In genomic region chr13:32801693-32802221, GRCm38 (mm10) we compare ENCODE assay signal across 8 mouse cellular contexts. TPM values are rescaled to one million over a fixed set of nuclear protein-coding genes. Genes with fewer than 3 reads are reported as not detected.
A peak's percentile ranks its signal among the peaks of the same experiment; 100 is the strongest.
DNase-seq lines count a peak whose midpoint lies in the region; ATAC-seq and TF ChIP-seq lines count a peak whose summit lies in the region.

Gene Wrnip1 (plus strand): TSS chr13:32802038.

- H3K9me3 ChIP-seq in E14TG2a.4 (ENCODE audit: low read length), result no peaks in the 10 kb centered on the region
- no peaks in the 10 kb centered on the region for H3K9me3 ChIP-seq in forebrain, embryonic 12.5 days
- no peaks in the 10 kb centered on the region for H3K9me3 ChIP-seq in heart, postnatal 0 days (replicated peaks; ENCODE audit: control insufficient read depth, low read length)
- H3K9me3 ChIP-seq in liver, embryonic 16.5 days (replicated peaks; ENCODE audit: control insufficient read depth, low read length), result no peaks in the 10 kb centered on the region
- H3K9me3 ChIP-seq in neural tube, embryonic 13.5 days, result no peaks in the 10 kb centered on the region

- ATAC-seq in forebrain, embryonic 12.5 days (ENCODE audit: low FRiP score), result peak; percentile 98
- ATAC-seq in heart, postnatal 0 days (ENCODE audit: insufficient read depth, low read depth), result peak; percentile 95
- ATAC-seq in liver, embryonic 16.5 days (ENCODE audit: low read depth), result peak; percentile 95
- peak; percentile 99 for ATAC-seq in neural tube, embryonic 13.5 days (ENCODE audit: low read depth)

- 0% methylated on average over 48 of the region's 51 CpGs for WGBS in forebrain, embryonic 12.5 days
- WGBS in heart, postnatal 0 days, result under 1% methylated on average over 50 of the region's 51 CpGs
- under 1% methylated on average over 51 of the region's 51 CpGs for WGBS in liver, embryonic 16.5 days (ENCODE audit: insufficient replicate concordance)
- WGBS in neural tube, embryonic 13.5 days, result under 1% methylated on average over 49 of the region's 51 CpGs

- TF ChIP-seq CTCF in E14TG2a.4 (conservative IDR thresholded peaks at IDR 0.05; ENCODE audit: low read length), result no peak
- TF ChIP-seq CTCF in heart, postnatal 0 days (IDR thresholded peaks at IDR 0.05; ENCODE audit: low read depth), result peak; percentile 31
- TF ChIP-seq CTCF in testis, adult 2 months (IDR thresholded peaks at IDR 0.05; ENCODE audit: control insufficient read depth, insufficient read depth, insufficient replicate concordance, low read depth, low read length), result no peak; the same call in 1 of the 2 replicates

- H3K4me2 ChIP-seq in forebrain, embryonic 12.5 days, result peak within 1 kb of the TSS; percentile 80
- peak within 1 kb of the TSS; percentile 79 for H3K4me2 ChIP-seq in heart, postnatal 0 days (ENCODE audit: low read depth, low read length)
- peak within 1 kb of the TSS; percentile 98 for H3K4me2 ChIP-seq in liver, embryonic 16.5 days (ENCODE audit: low read depth, low read length)
- peak within 1 kb of the TSS; percentile 70 for H3K4me2 ChIP-seq in neural tube, embryonic 13.5 days

- H3K9ac ChIP-seq in forebrain, embryonic 12.5 days, result peak within 1 kb of the TSS; percentile 82
- H3K9ac ChIP-seq in heart, postnatal 0 days (replicated peaks; ENCODE audit: low read depth, low read length), result peak within 1 kb of the TSS; percentile 88
- H3K9ac ChIP-seq in liver, embryonic 16.5 days (ENCODE audit: low read depth, low read length), result peak within 1 kb of the TSS; percentile 85
- peak within 1 kb of the TSS; percentile 90 for H3K9ac ChIP-seq in neural tube, embryonic 13.5 days

- peak; percentile 88 for TF ChIP-seq POLR2A in testis, adult 2 months (IDR thresholded peaks at IDR 0.05; ENCODE audit: control insufficient read depth, low read depth, low read length)

- H3K27ac ChIP-seq in forebrain, embryonic 12.5 days, result peak within 1 kb of the TSS; percentile 76
- H3K27ac ChIP-seq in heart, postnatal 0 days (ENCODE audit: low read depth), result peak within 1 kb of the TSS; percentile 88
- peak within 1 kb of the TSS; percentile 45 for H3K27ac ChIP-seq in liver, embryonic 16.5 days (ENCODE audit: low read length)
- H3K27ac ChIP-seq in neural tube, embryonic 13.5 days (replicated peaks), result peak within 1 kb of the TSS; percentile 94
- peak within 1 kb of the TSS; percentile 89 for H3K27ac ChIP-seq in testis, adult 2 months (ENCODE audit: control insufficient read depth, insufficient read depth, low read depth, low read length)

- peaks cover 33% of the 10 kb centered on the region for H3K36me3 ChIP-seq in E14TG2a.4 (ENCODE audit: insufficient read depth, low read length)
- peaks cover 7% of the 10 kb centered on the region for H3K36me3 ChIP-seq in forebrain, embryonic 12.5 days (replicated peaks)
- H3K36me3 ChIP-seq in heart, postnatal 0 days (replicated peaks; ENCODE audit: control insufficient read depth, insufficient read depth, low read length), result peaks cover 11% of the 10 kb centered on the region
- H3K36me3 ChIP-seq in liver, embryonic 16.5 days (ENCODE audit: control insufficient read depth, insufficient read depth), result peaks cover 3% of the 10 kb centered on the region
- H3K36me3 ChIP-seq in neural tube, embryonic 13.5 days, result peaks cover 8% of the 10 kb centered on the region
- H3K36me3 ChIP-seq in testis, adult 2 months (ENCODE audit: control insufficient read depth, insufficient read depth, low read length), result no peaks in the 10 kb centered on the region

- DNase-seq in c-Kit-positive CD71-positive TER-119-positive erythroid progenitor cells, embryonic 14.5 days (ENCODE audit: low spot score), result peak; percentile 95
- DNase-seq in heart, postnatal 0 days (ENCODE audit: low spot score), result peak; percentile 99
- peak; percentile 96 to 98 for DNase-seq in kidney, postnatal 4 days

- H3K4me1 ChIP-seq in E14TG2a.4 (replicated peaks; ENCODE audit: low read depth, low read length), result peaks cover 29% of the 10 kb centered on the region
- H3K4me1 ChIP-seq in forebrain, embryonic 12.5 days, result peaks cover 23% of the 10 kb centered on the region
- peaks cover 28% of the 10 kb centered on the region for H3K4me1 ChIP-seq in heart, postnatal 0 days (ENCODE audit: control insufficient read depth, insufficient read depth)
- peaks cover 18% of the 10 kb centered on the region for H3K4me1 ChIP-seq in liver, embryonic 16.5 days (ENCODE audit: control insufficient read depth, low read depth, low read length)
- H3K4me1 ChIP-seq in neural tube, embryonic 13.5 days (replicated peaks), result peaks cover 31% of the 10 kb centered on the region
- peaks cover 8% of the 10 kb centered on the region for H3K4me1 ChIP-seq in testis, adult 2 months (ENCODE audit: control insufficient read depth, insufficient read depth, low read length)

- H3K27me3 ChIP-seq in E14TG2a.4 (ENCODE audit: insufficient read depth, low read length), result peaks cover 14% of the 10 kb centered on the region
- H3K27me3 ChIP-seq in forebrain, embryonic 12.5 days, result no peaks in the 10 kb centered on the region
- H3K27me3 ChIP-seq in heart, postnatal 0 days (ENCODE audit: control insufficient read depth, insufficient read depth, low read length), result no peaks in the 10 kb centered on the region
- no peaks in the 10 kb centered on the region for H3K27me3 ChIP-seq in liver, embryonic 16.5 days (ENCODE audit: control insufficient read depth, insufficient read depth, low read depth, low read length)
- H3K27me3 ChIP-seq in neural tube, embryonic 13.5 days, result no peaks in the 10 kb centered on the region
- no peaks in the 10 kb centered on the region for H3K27me3 ChIP-seq in testis, adult 2 months (ENCODE audit: control insufficient read depth, insufficient read depth, low read length)

- TF ChIP-seq EP300 in heart, postnatal 0 days (IDR thresholded peaks at IDR 0.05; ENCODE audit: low read depth), result no peak

- H3K4me3 ChIP-seq in E14TG2a.4 (replicated peaks; ENCODE audit: low read length), result peak within 1 kb of the TSS; percentile 90
- H3K4me3 ChIP-seq in forebrain, embryonic 12.5 days (replicated peaks), result peak within 1 kb of the TSS; percentile 81
- peak within 1 kb of the TSS; percentile 87 for H3K4me3 ChIP-seq in heart, postnatal 0 days (ENCODE audit: low read depth, low read length)
- H3K4me3 ChIP-seq in liver, embryonic 16.5 days (ENCODE audit: low read depth, low read length), result peak within 1 kb of the TSS; percentile 88
- peak within 1 kb of the TSS; percentile 89 for H3K4me3 ChIP-seq in neural tube, embryonic 13.5 days
- H3K4me3 ChIP-seq in testis, adult 2 months (ENCODE audit: control insufficient read depth, low read depth, low read length), result peak within 1 kb of the TSS; percentile 84

RNA-seq across cellular contexts. Expression of gene Wrnip1, which starts in this region (rescaled TPM):
- 29.1 and 30.4 TPM in 2 replicates for polyA plus RNA-seq in forebrain, embryonic 12.5 days (2016; fragmentation: Nextera tagmentation; extraction: Ambion mirVana)
- total RNA-seq in heart, postnatal 0 days (2014; rRNA removed; ENCODE audit: low replicate concordance), result 33.1 and 66.7 TPM in 2 replicates
- 11.2 and 12.1 TPM in 2 replicates for polyA plus RNA-seq in heart, postnatal 0 days (2015; fragmentation: Nextera tagmentation; extraction: Ambion mirVana)
- polyA plus RNA-seq in liver, embryonic 16.5 days (2015; fragmentation: Nextera tagmentation; extraction: Ambion mirVana), result 7.5 and 7.8 TPM in 2 replicates
- 33.3 and 35.3 TPM in 2 replicates for polyA plus RNA-seq in neural tube, embryonic 13.5 days (2015; fragmentation: Nextera tagmentation; extraction: Ambion mirVana)
- polyA plus RNA-seq in testis, adult 2 months (2012; rRNA removed), result 5.9 and 6.5 TPM in 2 replicates

Comparison
In these comparisons a context has a peak if more than half of its experiments do, and no peak if none do; other contexts are left out.
1. Peak in every context shown above with its lines: DNase-seq, ATAC-seq, H3K4me3 ChIP-seq and H3K27ac ChIP-seq.